Mouse (Mus musculus) bone marrow macrophage, adult 2 months (primary cell): ENCODE measurements around the gene Git2. TPM values are rescaled to one million over a fixed set of nuclear protein-coding genes. Genes with fewer than 3 reads are reported as not detected.

Experiments used
- H3K27ac ChIP-seq: 2 replicates; pipeline ENCODE4 v1.5.1; 2012; ENCODE audit warnings: low read depth, low read length; ENCODE audit not compliant: insufficient read depth
- H3K4me1 ChIP-seq: 2 replicates; pipeline ENCODE4 v1.6.1; 2012; ENCODE audit warnings: low read length; ENCODE audit not compliant: control insufficient read depth, insufficient read depth
- H3K4me3 ChIP-seq: 2 replicates; pipeline ENCODE4 v1.5.1; 2012; ENCODE audit warnings: mild to moderate bottlenecking, low read length, moderate library complexity; ENCODE audit not compliant: insufficient read depth
- CTCF ChIP-seq: IDR thresholded peaks from 2 replicates; pipeline ENCODE4 v1.5.1; 2012; ENCODE audit warnings: low read depth, mild to moderate bottlenecking, low read length, moderate library complexity
- POLR2A ChIP-seq: IDR thresholded peaks from 2 replicates; pipeline ENCODE4 v1.6.1; 2012; ENCODE audit warnings: mild to moderate bottlenecking, low read depth, low read length, borderline replicate concordance
- polyA plus RNA-seq: library from polyadenylated mRNA; stranded (reverse); fragments of >200 nt; gene quantifications from 2 replicates; pipeline ENCODE4 v1.2.4, GENCODE M21; 2012; ENCODE audit not compliant: missing spikeins, insufficient read depth, insufficient read length

Gene Git2
- polyA plus RNA-seq, 1 experiment: 111 TPM

- TF ChIP-seq CTCF (no peak), POLR2A (no peak)
- peaks cover 2% of the 10 kb centered on the region; the same call in 1 of the 2 replicates for H3K4me1 ChIP-seq
- H3K4me3 ChIP-seq: no peak overlapping the region
- no peak overlapping the region for H3K27ac ChIP-seq
Observed at GRCm38 (mm10) chr5:114745581-114745980, 29.7 kb downstream of the Git2 start.

DNA sequence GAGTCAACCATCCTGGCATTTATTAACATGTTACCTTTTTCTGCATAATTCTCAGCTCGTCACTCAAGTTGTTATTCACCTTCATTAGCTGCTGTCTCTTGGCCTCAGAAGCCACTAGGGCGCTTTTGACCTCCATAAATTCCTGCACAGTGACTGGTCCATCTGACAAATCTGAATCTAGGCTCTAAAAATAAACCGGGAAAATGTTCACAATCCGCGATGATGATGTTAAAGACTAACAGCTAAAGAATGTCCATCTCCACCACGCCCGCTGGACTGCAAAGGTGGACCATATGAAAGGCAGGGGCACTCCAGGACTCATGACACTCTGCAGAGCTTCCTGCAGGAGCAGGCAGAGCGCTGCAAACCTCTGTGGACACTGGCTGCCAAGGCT, 31.6 kb downstream of the Git2 start:
- TF ChIP-seq CTCF: no peak
- TF ChIP-seq POLR2A: no peak
- Histone ChIP-seq H3K4me3 (no peak overlapping the region), H3K4me1 (peaks cover 15% of the 10 kb centered on the region), H3K27ac (no peak overlapping the region)

DNA sequence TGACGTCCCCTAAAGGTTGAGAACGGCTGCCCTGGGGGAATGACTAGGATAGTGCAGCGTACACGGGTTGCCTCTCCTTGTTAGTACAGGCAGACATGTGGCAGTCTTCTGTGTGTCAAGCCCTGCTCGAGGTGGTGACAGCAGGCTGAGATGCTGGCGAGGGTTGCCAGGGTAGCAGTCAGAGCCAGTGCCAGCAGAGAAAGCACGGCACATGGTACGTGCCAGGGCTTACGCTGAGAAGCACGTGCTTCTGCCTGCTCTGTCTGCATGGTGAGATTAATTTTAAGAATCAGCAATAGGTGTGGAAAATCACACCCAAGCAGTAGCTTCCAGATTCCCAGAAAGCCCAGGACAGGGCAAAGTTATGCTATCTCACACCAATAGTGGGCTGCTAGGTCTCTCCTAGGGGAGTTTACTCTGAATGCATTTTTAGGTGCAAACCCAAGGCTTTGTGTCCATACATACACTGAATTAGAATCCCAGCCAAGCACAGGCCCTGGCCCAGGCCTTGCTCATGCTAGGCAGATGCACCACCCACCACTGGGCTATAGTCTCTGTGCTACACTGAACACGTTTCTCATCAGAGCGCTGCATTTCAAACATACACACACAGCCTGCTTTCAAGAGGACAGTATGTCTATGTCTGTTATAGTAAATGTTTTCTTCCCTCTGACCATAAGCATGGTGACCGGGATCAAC, 32.2 kb downstream of the Git2 start:
- no peak overlapping the region for H3K27ac ChIP-seq
- peaks cover 19% of the 10 kb centered on the region for H3K4me1 ChIP-seq
- TF ChIP-seq CTCF: no peak
- no peak for TF ChIP-seq POLR2A
- no peak overlapping the region for H3K4me3 ChIP-seq

- Histone ChIP-seq H3K4me1 (peaks cover 22% of the 10 kb centered on the region), H3K27ac (no peak overlapping the region), H3K4me3 (no peak overlapping the region)
- TF ChIP-seq CTCF (no peak), POLR2A (no peak)
Observed at GRCm38 (mm10) chr5:114742572-114742971, 32.7 kb downstream of the Git2 start.

GRCm38 (mm10) chr5:114740595-114740994, 34.7 kb downstream of the Git2 start:
- H3K4me1 ChIP-seq: peaks cover 20% of the 10 kb centered on the region
- H3K4me3 ChIP-seq: no peak overlapping the region

GRCm38 (mm10) chr5:114738707-114739241, 36.5 kb downstream of the Git2 start:
- peaks cover 20% of the 10 kb centered on the region for H3K4me1 ChIP-seq
- TF ChIP-seq POLR2A (no peak), CTCF (no peak)
- no peak overlapping the region for H3K4me3 ChIP-seq
- H3K27ac ChIP-seq: peak overlapping the region; percentile 58

More at GRCm38 (mm10) chr5:114740595-114740994, 34.7 kb downstream of the Git2 start:
- TF ChIP-seq POLR2A: no peak
- TF ChIP-seq CTCF: no peak
- no peak overlapping the region for H3K27ac ChIP-seq

DNA sequence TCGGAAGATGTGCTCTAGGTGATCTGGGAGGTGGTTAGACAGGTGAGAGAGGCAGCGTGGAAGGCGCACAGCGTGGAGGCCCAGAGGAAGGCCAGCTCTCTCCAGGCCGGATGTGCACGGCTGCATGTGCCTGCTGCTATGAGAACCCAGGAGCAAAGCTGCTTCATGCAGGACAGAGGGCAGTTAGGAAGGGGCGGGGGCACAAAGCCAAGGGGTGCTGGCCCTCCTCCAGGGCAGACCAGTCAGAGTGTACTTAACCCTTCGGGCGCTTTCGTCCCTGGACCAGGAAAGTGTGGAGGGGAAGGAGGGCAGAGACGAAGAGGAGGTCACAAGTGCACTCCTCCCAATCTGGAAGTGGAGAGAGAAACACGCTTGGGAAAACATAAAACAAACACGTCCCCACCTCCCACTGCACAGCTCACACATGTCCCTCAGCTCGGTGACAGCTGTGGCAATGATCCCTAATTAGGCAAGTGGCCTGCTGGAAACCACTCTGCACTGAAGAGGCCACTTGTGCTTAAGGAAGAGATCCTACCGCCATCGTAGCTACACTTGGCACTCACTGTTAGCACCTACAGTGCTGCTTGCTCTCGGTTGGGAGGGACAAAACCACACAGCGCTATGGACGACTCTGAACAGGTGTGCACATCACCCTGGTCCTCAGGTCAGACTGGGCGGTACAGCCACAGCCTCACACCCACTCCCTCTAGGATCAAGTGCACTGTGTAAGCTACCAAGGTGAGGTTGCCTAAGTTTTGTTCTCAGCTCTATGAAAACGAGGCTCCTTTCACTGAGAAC, 38.0 kb downstream of the Git2 start:
- peaks cover 20% of the 10 kb centered on the region for H3K4me1 ChIP-seq
- no peak overlapping the region for H3K27ac ChIP-seq
- TF ChIP-seq POLR2A (no peak), CTCF (no peak)
- H3K4me3 ChIP-seq: no peak overlapping the region

- H3K4me1 ChIP-seq: peaks cover 7% of the 10 kb centered on the region
- TF ChIP-seq CTCF (no peak), POLR2A (no peak)
- H3K27ac ChIP-seq: no peak overlapping the region
- no peak overlapping the region for H3K4me3 ChIP-seq
Observed at GRCm38 (mm10) chr5:114733606-114734005, 41.7 kb downstream of the Git2 start.

DNA sequence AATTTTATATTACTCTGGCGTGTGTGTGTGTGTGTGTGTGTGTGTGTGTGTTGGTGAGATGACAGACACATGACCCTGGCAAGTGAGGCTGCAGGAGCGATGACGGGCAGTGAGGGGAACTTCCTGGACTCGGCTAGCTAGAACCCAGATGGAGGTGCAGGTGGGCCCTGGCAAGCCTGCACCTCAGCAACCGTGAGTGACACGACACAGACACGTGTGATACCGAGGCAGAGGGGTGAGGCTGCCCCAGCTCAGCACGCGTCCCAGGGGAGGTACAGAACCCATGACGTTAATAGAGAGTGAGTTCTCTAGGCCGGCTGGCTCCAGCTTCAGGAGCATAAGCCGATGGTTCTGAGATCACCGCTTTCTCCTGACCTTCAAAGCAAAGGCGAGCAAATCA, 43.3 kb downstream of the Git2 start:
- no peak for TF ChIP-seq CTCF
- no peak for TF ChIP-seq POLR2A
- H3K4me3 ChIP-seq: no peak overlapping the region
- no peaks in the 10 kb centered on the region for H3K4me1 ChIP-seq
- H3K27ac ChIP-seq: no peak overlapping the region

DNA sequence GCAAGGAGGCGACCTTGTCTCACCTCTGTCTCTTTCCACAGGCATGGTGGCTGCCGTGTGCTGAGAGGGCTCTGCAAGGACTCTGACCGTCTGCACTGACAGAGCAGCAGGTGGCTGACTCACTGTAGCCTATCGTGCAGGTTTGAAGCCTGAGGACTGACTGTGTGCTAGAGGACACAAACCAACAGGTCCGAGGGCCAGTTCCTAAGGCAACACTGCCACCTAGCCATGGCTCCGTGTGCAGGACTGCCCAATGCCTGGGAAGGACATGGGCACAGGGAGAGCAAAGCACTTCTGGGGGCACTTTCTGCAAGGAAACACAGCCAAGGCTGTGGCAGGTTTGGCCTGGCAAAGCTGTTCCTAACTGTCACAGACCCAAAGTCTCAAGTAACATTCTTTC, 43.8 kb downstream of the Git2 start:
- Histone ChIP-seq H3K27ac (no peak overlapping the region), H3K4me1 (no peaks in the 10 kb centered on the region), H3K4me3 (no peak overlapping the region)
- TF ChIP-seq CTCF (no peak), POLR2A (no peak)
